Mouse (Mus musculus) liver, embryonic 14.5 days (tissue): ENCODE data around the gene St6galnac3.

Experiments used
- CTCF ChIP-seq: IDR thresholded peaks from 2 replicates; pipeline ENCODE4 v1.5.1; 2016; ENCODE audit warnings: antibody characterized with exemption, low read depth, control low read depth
- EP300 ChIP-seq: IDR thresholded peaks from 2 replicates; pipeline ENCODE4 v1.6.1; 2016; ENCODE audit warnings: antibody characterized with exemption, low read depth

DNA sequence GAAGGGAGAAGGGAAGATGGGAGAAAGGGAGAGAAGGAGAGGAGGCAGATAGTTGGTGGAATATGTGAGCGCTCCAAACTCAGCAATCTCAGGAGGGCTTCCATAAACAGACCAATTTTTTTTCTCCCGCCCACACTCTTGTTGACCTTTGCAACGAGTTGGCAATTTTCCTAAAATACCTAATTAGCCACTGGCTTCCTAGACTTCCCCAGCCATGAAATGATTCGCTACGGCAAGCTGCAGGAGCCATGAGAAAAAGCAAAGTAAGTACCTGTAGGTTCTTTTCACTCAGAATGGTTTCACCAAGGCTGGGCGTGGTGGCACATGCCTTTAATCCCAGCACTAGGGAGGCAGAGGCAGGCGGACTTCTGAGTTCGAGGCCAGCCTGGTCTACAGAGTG, 25.9 kb downstream of the St6galnac3 start:
- TF ChIP-seq EP300 (no peak), CTCF (no peak)
